Mouse (Mus musculus) lung, embryonic 14.5 days (tissue): ENCODE data around the gene 1700003H04Rik. TPM values are rescaled to one million over a fixed set of nuclear protein-coding genes. Genes with fewer than 3 reads are reported as not detected.
A peak's percentile ranks its signal among the peaks of the same experiment; 100 is the strongest.

Source experiments
- ATAC-seq: fragments of 200-750 bp; cut with Nextera tagmentation; 2 replicates; pipeline ENCODE4 v1.8.0; 2017; ENCODE audit warnings: mild to moderate bottlenecking, moderate TSS enrichment, moderate library complexity; ENCODE audit not compliant: insufficient read depth
- DNase-seq: peaks from one replicate; pipeline ENCODE4 v3.0.0-alpha.2; 2015
- H3K27ac ChIP-seq: fragments of 300-500 bp; sonication (generic); 2 replicates; pipeline ENCODE4 v1.5.1; 2014; ENCODE audit warnings: low read depth, mild to moderate bottlenecking, moderate library complexity
- H3K27me3 ChIP-seq: fragments of 300-500 bp; sonication (generic); 2 replicates; pipeline ENCODE4 v1.6.1; 2014; ENCODE audit warnings: low read length, control low read depth; ENCODE audit not compliant: insufficient read depth
- H3K36me3 ChIP-seq: fragments of 300-500 bp; sonication (generic); 2 replicates; pipeline ENCODE4 v1.6.1; 2014; ENCODE audit warnings: control low read depth; ENCODE audit not compliant: insufficient read depth
- H3K4me1 ChIP-seq: fragments of 300-500 bp; sonication (generic); 2 replicates; pipeline ENCODE4 v1.6.1; 2014; ENCODE audit warnings: antibody characterized with exemption, control low read depth; ENCODE audit not compliant: insufficient read depth
- H3K4me2 ChIP-seq: fragments of 300-500 bp; sonication (generic); 2 replicates; pipeline ENCODE4 v1.6.1; 2014; ENCODE audit warnings: mild to moderate bottlenecking
- H3K4me3 ChIP-seq: fragments of 300-500 bp; sonication (generic); 2 replicates; pipeline ENCODE4 v1.5.1; 2014; ENCODE audit warnings: low read depth, low read length
- H3K9ac ChIP-seq: fragments of 300-500 bp; sonication (generic); 2 replicates; pipeline ENCODE4 v1.6.1; 2014
- H3K9me3 ChIP-seq: fragments of 300-500 bp; sonication (generic); 2 replicates; pipeline ENCODE4 v1.6.1; 2016; ENCODE audit warnings: low read depth, low read length, control low read depth
- CTCF ChIP-seq: IDR thresholded peaks from 2 replicates; pipeline ENCODE4 v1.5.1; 2016; ENCODE audit warnings: antibody characterized with exemption, low read depth
- WGBS: fragments of 180-500 bp; shearing (Covaris S2); extraction: QIAGEN DNeasy Blood & Tissue Kit; methylation state at CpG from one replicate; pipeline ENCODE4 v1.1.7; 2014; 5-methylcytosine and 5-hydroxymethylcytosine counted together
- polyA plus RNA-seq: library from polyadenylated mRNA; unstranded; fragments of >200 nt; fragmentation: Nextera tagmentation; extraction: Ambion mirVana; gene quantifications from 2 replicates; pipeline ENCODE4 v1.2.1, GENCODE M21; 2014

The 1700003H04Rik gene
- not detected in 2 replicates for polyA plus RNA-seq

DNA sequence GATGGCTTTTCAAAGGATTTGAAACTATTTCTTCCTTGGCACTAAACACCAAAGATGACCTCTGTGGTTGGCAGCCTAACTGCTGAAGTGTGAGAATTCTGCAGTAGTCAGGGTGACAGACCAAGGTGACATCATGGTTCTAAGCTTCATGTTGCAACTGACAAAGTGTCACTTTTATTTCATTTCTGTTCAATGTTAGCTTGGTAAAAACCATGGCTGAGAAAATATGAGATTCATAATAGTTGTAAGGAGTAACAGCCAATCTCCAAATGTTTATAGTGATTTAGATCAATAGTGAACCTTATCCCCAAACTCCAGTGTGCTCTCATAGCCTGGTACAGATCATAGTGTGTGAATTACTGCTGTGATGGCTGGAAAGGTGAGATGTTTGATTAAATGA lies at the start of gene 1700003H04Rik:
Gene 1700003H04Rik, minus strand, starts transcription at position 101 of the 400 bp plus-strand sequence.
- DNase-seq (no peak), ATAC-seq (no peak)
- H3K4me3 ChIP-seq = no peak within 1 kb of the TSS
- no peak for TF ChIP-seq CTCF
- no peak within 1 kb of the TSS for H3K9ac ChIP-seq
- H3K27ac ChIP-seq = no peak within 1 kb of the TSS
- no peaks in the 10 kb centered on the region for H3K4me1 ChIP-seq
- H3K27me3 ChIP-seq = no peaks in the 10 kb centered on the region
- H3K36me3 ChIP-seq = no peaks in the 10 kb centered on the region
- no peaks in the 10 kb centered on the region for H3K9me3 ChIP-seq
- H3K4me2 ChIP-seq = no peak within 1 kb of the TSS

DNA sequence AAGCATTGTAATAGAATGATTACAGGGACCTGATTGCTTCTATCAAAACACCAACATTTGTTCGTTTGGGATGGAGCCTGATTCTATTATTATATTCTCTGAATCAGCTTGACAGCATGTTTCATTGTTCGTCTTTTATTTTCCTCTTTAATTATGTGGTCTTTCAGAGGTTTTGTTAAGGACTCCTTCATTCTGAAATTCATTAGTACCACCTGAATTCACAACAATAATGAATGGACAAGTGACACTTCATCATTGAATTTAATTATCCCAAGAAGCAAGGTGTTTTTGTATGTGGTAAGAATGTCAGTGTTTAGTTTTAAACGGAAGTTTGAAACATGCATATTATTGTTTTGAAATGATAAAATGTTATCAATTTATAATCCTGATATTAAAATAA lies 42.1 kb upstream of the 1700003H04Rik start:
- no peak overlapping the region for H3K27ac ChIP-seq
- H3K9me3 ChIP-seq = no peaks in the 10 kb centered on the region
- ATAC-seq (no peak), DNase-seq (no peak)
- no peaks in the 10 kb centered on the region for H3K27me3 ChIP-seq
- no peak for TF ChIP-seq CTCF
- no peaks in the 10 kb centered on the region for H3K4me1 ChIP-seq
- 64% methylated on average over 3 of the region's 3 CpGs for WGBS
- no peak overlapping the region for H3K9ac ChIP-seq
- no peak overlapping the region for H3K4me2 ChIP-seq
- no peak overlapping the region for H3K4me3 ChIP-seq
- no peaks in the 10 kb centered on the region for H3K36me3 ChIP-seq

DNA sequence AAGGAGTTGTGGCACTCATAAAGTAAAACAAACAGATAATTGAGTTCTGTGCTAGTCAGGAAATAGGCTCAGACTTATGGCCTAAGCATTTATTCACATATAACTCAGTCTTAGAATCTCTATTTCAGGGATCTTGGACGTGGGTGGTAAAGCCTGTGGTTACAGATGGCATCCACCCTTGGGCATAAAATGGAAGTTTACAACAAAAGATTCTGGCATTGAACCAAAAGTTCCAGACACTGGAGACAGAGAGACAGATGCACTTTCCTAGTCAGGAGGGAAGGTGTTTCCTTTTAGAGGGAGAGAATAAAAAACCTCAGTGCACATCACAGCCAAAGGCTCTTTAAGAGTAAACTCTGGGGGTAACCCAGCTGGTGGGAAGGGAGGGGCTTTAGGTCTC lies 32.4 kb upstream of the 1700003H04Rik start:
- no peak overlapping the region for H3K9ac ChIP-seq
- H3K27me3 ChIP-seq = no peaks in the 10 kb centered on the region
- no peak overlapping the region for H3K4me3 ChIP-seq
- DNase-seq = no peak
- WGBS = 59% methylated on average over 1 of the region's 1 CpGs
- no peaks in the 10 kb centered on the region for H3K9me3 ChIP-seq
- H3K36me3 ChIP-seq = no peaks in the 10 kb centered on the region
- ATAC-seq = no peak
- no peak for TF ChIP-seq CTCF
- H3K27ac ChIP-seq = no peak overlapping the region
- H3K4me2 ChIP-seq = no peak overlapping the region
- no peaks in the 10 kb centered on the region for H3K4me1 ChIP-seq

DNA sequence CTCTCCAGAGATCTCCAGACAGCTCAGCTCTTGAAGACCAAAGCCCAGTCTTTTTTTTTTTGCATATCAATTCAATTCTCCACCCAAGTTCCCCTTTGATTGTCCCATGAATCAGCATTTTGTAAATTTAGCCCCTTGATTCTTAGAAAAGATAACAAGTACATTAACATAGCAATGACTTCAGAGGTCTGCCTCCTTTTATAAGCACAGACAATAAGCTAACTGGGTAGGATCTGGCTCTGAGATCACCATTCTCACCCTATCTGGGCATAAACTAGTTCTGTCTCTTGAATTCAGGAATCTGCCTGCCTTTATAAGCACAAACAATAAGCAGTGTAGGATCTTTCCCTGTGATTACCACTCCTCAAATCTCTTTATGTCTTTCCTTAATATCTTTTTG lies 29.1 kb upstream of the 1700003H04Rik start:
- no peak overlapping the region for H3K27ac ChIP-seq
- ATAC-seq (no peak), DNase-seq (no peak)
- TF ChIP-seq CTCF = no peak
- H3K9me3 ChIP-seq = no peaks in the 10 kb centered on the region
- H3K36me3 ChIP-seq = no peaks in the 10 kb centered on the region
- no peak overlapping the region for H3K9ac ChIP-seq
- H3K4me2 ChIP-seq = no peak overlapping the region
- no peaks in the 10 kb centered on the region for H3K4me1 ChIP-seq
- H3K27me3 ChIP-seq = no peaks in the 10 kb centered on the region
- H3K4me3 ChIP-seq = no peak overlapping the region

DNA sequence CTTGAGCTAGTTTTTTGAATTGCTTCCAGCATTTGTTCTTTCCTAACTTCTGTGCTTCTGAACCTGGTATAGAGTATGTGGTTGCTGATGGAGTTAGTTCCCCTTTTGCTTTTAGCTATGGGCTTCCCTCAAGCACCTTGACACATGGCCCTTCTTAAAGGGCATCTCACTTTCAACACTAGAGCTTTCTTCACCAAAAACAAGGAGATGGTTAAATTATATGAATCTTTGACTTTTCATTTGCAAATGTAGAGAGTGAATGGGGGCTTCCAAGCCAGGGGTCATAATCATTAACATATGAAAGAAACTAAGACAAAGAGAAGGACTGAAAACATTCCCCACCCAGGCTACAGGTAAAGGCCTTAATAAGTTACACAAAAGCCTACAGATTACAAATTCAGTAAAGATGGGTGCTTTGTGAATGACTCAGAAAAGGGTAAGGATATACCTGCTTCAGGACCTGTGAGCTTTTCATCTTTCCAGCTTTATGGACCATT lies 25.2 kb upstream of the 1700003H04Rik start:
- H3K9ac ChIP-seq = no peak overlapping the region
- no peak for ATAC-seq
- H3K36me3 ChIP-seq = no peaks in the 10 kb centered on the region
- no peak overlapping the region for H3K27ac ChIP-seq
- DNase-seq = no peak
- H3K4me1 ChIP-seq = no peaks in the 10 kb centered on the region
- no peak overlapping the region for H3K4me2 ChIP-seq
- no peaks in the 10 kb centered on the region for H3K27me3 ChIP-seq
- no peaks in the 10 kb centered on the region for H3K9me3 ChIP-seq
- H3K4me3 ChIP-seq = no peak overlapping the region
- no peak for TF ChIP-seq CTCF

DNA sequence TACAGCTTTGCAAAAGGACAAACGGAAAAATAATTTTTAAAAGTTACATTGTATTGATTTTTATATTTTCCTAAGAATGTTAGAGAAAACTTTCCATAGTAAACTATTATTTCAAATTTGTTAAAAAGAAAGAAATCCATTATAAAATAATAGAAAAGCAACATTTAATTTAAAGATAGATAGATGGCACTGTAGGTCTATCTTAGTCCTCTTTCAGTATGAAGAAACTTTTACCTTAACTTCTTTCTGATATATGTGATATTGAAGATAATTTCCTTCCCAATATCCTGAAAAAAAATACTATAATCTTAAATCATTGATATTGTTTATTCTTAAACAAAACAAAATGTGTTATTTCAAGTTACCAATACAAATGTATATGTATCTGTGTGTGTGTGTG lies 24.6 kb upstream of the 1700003H04Rik start:
- Histone ChIP-seq H3K4me1 (no peaks in the 10 kb centered on the region), H3K4me3 (no peak overlapping the region), H3K27me3 (no peaks in the 10 kb centered on the region), H3K4me2 (no peak overlapping the region), H3K9ac (no peak overlapping the region), H3K27ac (no peak overlapping the region), H3K36me3 (no peaks in the 10 kb centered on the region), H3K9me3 (no peaks in the 10 kb centered on the region)
- no peak for DNase-seq
- no peak for ATAC-seq
- TF ChIP-seq CTCF = no peak
- WGBS = 76% methylated on average over 1 of the region's 1 CpGs

DNA sequence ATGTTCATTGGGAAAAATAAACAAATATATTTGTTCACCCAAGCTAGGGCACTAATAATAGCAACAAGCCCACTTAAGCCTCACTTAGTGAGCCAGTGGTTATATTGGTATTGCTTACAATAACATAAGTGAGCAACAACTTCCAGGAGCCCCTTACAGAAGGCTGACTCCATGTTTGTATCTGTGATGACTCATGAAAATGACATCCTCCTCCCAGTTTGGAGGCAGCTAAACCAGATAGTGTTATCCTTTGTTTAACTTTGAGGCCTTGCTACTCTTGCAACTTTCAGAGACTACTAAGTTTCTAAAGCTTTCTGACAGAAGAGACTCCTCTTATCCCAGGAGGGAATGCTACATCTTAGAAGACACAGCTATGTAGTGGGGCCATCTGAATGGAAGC lies 16.9 kb upstream of the 1700003H04Rik start:
- Histone ChIP-seq H3K9ac (no peak overlapping the region), H3K36me3 (no peaks in the 10 kb centered on the region), H3K9me3 (no peaks in the 10 kb centered on the region), H3K27me3 (no peaks in the 10 kb centered on the region), H3K27ac (no peak overlapping the region), H3K4me1 (no peaks in the 10 kb centered on the region), H3K4me2 (no peak overlapping the region), H3K4me3 (no peak overlapping the region)
- ATAC-seq (no peak), DNase-seq (no peak)
- no peak for TF ChIP-seq CTCF

DNA sequence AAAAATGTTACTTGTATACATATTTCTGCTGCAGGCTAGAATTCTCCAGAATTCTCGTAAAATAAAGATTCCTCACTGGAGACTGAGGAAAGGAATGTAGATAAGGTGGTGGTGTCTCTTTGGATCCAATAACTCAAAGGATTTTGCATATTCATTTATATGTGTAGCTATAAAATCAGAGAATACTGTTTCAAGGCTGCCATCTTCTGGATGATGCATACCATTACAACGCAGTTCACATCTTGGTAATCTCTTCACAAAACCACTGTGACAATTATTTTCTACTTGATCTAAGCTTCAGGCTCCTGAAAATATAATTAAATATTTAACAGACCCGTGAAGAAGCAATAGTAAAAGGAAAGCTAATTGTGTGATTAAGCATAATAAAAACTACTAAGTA lies 6.6 kb upstream of the 1700003H04Rik start:
- Histone ChIP-seq H3K9ac (no peak overlapping the region), H3K4me3 (no peak overlapping the region), H3K4me1 (no peaks in the 10 kb centered on the region), H3K9me3 (no peaks in the 10 kb centered on the region), H3K27ac (no peak overlapping the region), H3K4me2 (no peak overlapping the region), H3K36me3 (no peaks in the 10 kb centered on the region), H3K27me3 (no peaks in the 10 kb centered on the region)
- peak; percentile 60 for TF ChIP-seq CTCF
- 0 out of 2 replicates have a peak, but pooled peaks have one; percentile 17 for ATAC-seq
- DNase-seq = peak; percentile 79
- 9% methylated on average over 3 of the region's 3 CpGs for WGBS
